Mouse (Mus musculus): ENCODE results near the gene B4galt2. TPM values are rescaled to one million over a fixed set of nuclear protein-coding genes. Genes with fewer than 3 reads are reported as not detected.

B4galt2 gene
- total and polyA plus RNA-seq, 2 experiments from 2014 or later, result 77.0 to 304 TPM

- Histone ChIP-seq H3K4me1 (ENCODE audit: insufficient read depth, low read length) (peaks cover 21% of the 10 kb centered on the region), H3K4me2 (ENCODE audit: low read depth, low read length) (no peak overlapping the region), H3K27me3 (ENCODE audit: insufficient read depth, low read length) (peaks cover 3% of the 10 kb centered on the region; the same call in 1 of the 2 replicates), H3K9ac (replicated peaks; ENCODE audit: low read length) (no peak overlapping the region), H3K27ac (no peak overlapping the region), H3K36me3 (ENCODE audit: insufficient read depth, low read length) (no peaks in the 10 kb centered on the region), H3K4me3 (ENCODE audit: low read length) (no peak overlapping the region), H3K9me3 (ENCODE audit: low read length) (no peaks in the 10 kb centered on the region)
- DNase-seq (ENCODE audit: low spot score), result no peak
- no peak for ATAC-seq
- no peak for TF ChIP-seq CTCF (IDR thresholded peaks at IDR 0.05; ENCODE audit: low read depth)
- 64% methylated on average over 6 of the region's 6 CpGs for WGBS
Measured at GRCm38 (mm10) chr4:117924916-117925315, 41.6 kb upstream of the B4galt2 start.

GRCm38 (mm10) chr4:117923450-117923849 is 40.2 kb upstream of the B4galt2 start:
- Histone ChIP-seq H3K4me3 (ENCODE audit: low read length) (no peak overlapping the region), H3K9ac (replicated peaks; ENCODE audit: low read length) (no peak overlapping the region), H3K27ac (no peak overlapping the region), H3K4me2 (ENCODE audit: low read depth, low read length) (no peak overlapping the region), H3K36me3 (ENCODE audit: insufficient read depth, low read length) (no peaks in the 10 kb centered on the region), H3K27me3 (ENCODE audit: insufficient read depth, low read length) (0 out of 2 replicates have a peak, but pooled peaks cover 3% of the 10 kb centered on the region), H3K4me1 (ENCODE audit: insufficient read depth, low read length) (peaks cover 10% of the 10 kb centered on the region; the same call in 1 of the 2 replicates), H3K9me3 (ENCODE audit: low read length) (no peaks in the 10 kb centered on the region)
- WGBS, result 25% methylated on average over 2 of the region's 2 CpGs
- no peak for TF ChIP-seq CTCF (IDR thresholded peaks at IDR 0.05; ENCODE audit: low read depth)
- DNase-seq (ENCODE audit: low spot score) (no peak), ATAC-seq (no peak)

DNA sequence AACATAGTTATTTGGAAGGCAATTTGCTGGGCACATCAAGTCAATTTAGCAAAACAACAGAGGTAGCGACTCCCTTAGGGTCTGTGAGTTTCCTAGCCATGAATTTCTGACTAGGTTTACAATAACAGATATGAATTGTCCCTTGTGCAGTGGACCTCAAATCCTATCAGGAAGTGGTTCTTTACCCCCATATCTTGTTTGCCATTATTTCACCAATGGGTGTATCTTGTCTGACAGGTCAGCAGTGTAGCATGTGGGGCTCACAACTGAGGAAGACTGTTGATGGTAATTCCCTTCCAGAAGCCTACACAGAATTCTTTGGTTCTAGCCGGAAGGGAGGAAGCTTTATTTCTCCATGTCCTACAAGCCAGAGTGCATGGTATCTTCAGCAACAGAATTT is 38.1 kb upstream of the B4galt2 start:
- no peak overlapping the region for H3K9ac ChIP-seq (replicated peaks; ENCODE audit: low read length)
- DNase-seq (ENCODE audit: low spot score), result no peak
- no peak overlapping the region for H3K4me3 ChIP-seq (ENCODE audit: low read length)
- H3K4me2 ChIP-seq (ENCODE audit: low read depth, low read length), result no peak overlapping the region
- TF ChIP-seq CTCF (IDR thresholded peaks at IDR 0.05; ENCODE audit: low read depth), result no peak
- WGBS, result 86% methylated on average over 2 of the region's 2 CpGs
- no peak for ATAC-seq
- 0 out of 2 replicates have a peak, but pooled peaks cover 1% of the 10 kb centered on the region for H3K4me1 ChIP-seq (ENCODE audit: insufficient read depth, low read length)
- no peaks in the 10 kb centered on the region for H3K9me3 ChIP-seq (ENCODE audit: low read length)
- H3K27me3 ChIP-seq (ENCODE audit: insufficient read depth, low read length), result no peaks in the 10 kb centered on the region
- H3K27ac ChIP-seq, result no peak overlapping the region
- H3K36me3 ChIP-seq (ENCODE audit: insufficient read depth, low read length), result no peaks in the 10 kb centered on the region

DNA sequence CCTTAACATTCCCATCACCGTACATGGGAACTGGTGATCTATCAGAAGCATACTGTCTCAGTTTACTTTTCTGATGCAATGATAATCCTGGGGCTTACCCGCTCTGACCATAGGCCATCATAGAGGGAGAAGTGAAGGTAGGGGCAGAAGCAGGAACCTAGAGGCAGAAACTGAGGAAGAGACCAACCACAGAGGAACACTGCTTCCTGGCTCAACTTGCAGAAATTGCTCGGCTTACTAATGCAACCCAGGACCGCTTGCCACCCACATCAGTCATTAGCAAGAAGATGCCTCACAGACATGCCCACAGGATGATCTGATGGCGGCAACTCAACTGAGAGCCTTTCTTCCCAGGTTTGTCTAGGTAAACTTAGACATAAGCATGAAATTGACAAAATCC is 35.5 kb upstream of the B4galt2 start:
- Histone ChIP-seq H3K27ac (no peak overlapping the region), H3K27me3 (ENCODE audit: insufficient read depth, low read length) (no peaks in the 10 kb centered on the region), H3K4me1 (ENCODE audit: insufficient read depth, low read length) (peaks cover 7% of the 10 kb centered on the region; the same call in 1 of the 2 replicates), H3K36me3 (ENCODE audit: insufficient read depth, low read length) (no peaks in the 10 kb centered on the region), H3K9me3 (ENCODE audit: low read length) (no peaks in the 10 kb centered on the region), H3K4me3 (ENCODE audit: low read length) (no peak overlapping the region), H3K9ac (replicated peaks; ENCODE audit: low read length) (no peak overlapping the region), H3K4me2 (ENCODE audit: low read depth, low read length) (no peak overlapping the region)
- WGBS, result 77% methylated on average over 5 of the region's 5 CpGs
- no peak for TF ChIP-seq CTCF (IDR thresholded peaks at IDR 0.05; ENCODE audit: low read depth)
- DNase-seq (ENCODE audit: low spot score) (no peak), ATAC-seq (no peak)

GRCm38 (mm10) chr4:117918261-117918660 is 35.0 kb upstream of the B4galt2 start:
- no peak for TF ChIP-seq CTCF (IDR thresholded peaks at IDR 0.05; ENCODE audit: low read depth)
- ATAC-seq, result no peak
- H3K4me1 ChIP-seq (ENCODE audit: insufficient read depth, low read length), result peaks cover 12% of the 10 kb centered on the region
- WGBS, result 38% methylated on average over 3 of the region's 3 CpGs
- no peaks in the 10 kb centered on the region for H3K27me3 ChIP-seq (ENCODE audit: insufficient read depth, low read length)
- H3K9me3 ChIP-seq (ENCODE audit: low read length), result no peaks in the 10 kb centered on the region
- DNase-seq (ENCODE audit: low spot score), result no peak
- H3K4me2 ChIP-seq (ENCODE audit: low read depth, low read length), result no peak overlapping the region
- no peaks in the 10 kb centered on the region for H3K36me3 ChIP-seq (ENCODE audit: insufficient read depth, low read length)
- H3K4me3 ChIP-seq (ENCODE audit: low read length), result no peak overlapping the region
- H3K27ac ChIP-seq, result no peak overlapping the region
- no peak overlapping the region for H3K9ac ChIP-seq (replicated peaks; ENCODE audit: low read length)

DNA sequence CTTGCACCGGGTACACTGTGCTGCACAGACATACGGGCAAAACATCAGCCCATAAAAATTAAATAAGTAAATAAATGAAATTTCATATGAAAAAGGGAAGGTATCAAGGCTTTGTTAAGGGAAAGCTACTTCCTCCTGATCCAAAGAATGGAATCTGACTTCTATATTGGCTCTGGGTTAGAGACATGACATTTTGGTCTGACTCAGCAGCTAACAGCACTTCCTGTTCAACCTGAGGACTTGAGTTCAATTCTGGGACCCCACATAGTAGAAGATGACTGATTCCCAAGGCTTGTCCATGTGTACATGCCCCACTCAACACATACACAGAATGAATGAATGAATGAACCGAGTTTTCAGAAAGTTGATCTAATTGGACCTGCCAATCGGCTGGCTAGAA is 34.6 kb upstream of the B4galt2 start:
- no peak for TF ChIP-seq CTCF (IDR thresholded peaks at IDR 0.05; ENCODE audit: low read depth)
- H3K4me3 ChIP-seq (ENCODE audit: low read length), result no peak overlapping the region
- no peak overlapping the region for H3K9ac ChIP-seq (replicated peaks; ENCODE audit: low read length)
- H3K4me2 ChIP-seq (ENCODE audit: low read depth, low read length), result no peak overlapping the region
- ATAC-seq (no peak), DNase-seq (ENCODE audit: low spot score) (no peak)
- H3K36me3 ChIP-seq (ENCODE audit: insufficient read depth, low read length), result no peaks in the 10 kb centered on the region
- H3K9me3 ChIP-seq (ENCODE audit: low read length), result no peaks in the 10 kb centered on the region
- no peaks in the 10 kb centered on the region for H3K27me3 ChIP-seq (ENCODE audit: insufficient read depth, low read length)
- 93% methylated on average over 4 of the region's 4 CpGs for WGBS
- H3K4me1 ChIP-seq (ENCODE audit: insufficient read depth, low read length), result peaks cover 17% of the 10 kb centered on the region
- no peak overlapping the region for H3K27ac ChIP-seq

DNA sequence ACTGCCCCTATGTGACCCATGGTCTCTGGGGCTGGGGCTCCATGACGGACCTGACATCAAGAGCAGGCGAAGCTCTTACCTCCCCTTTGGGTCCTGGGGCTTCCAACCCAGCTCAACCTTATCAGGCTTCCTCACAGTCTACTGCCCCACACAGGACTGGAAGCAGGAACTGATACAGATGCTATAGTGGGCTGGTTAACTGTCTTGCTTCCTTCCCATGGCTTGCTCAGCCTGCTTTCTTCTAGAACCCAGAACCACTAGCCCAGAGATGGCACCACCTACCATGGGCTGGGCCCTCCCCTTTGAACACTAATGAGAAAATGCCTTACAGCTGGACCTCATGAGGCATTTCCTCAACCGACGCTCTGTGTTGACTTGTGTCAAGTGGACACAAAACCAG is 34.1 kb upstream of the B4galt2 start:
- TF ChIP-seq CTCF (IDR thresholded peaks at IDR 0.05; ENCODE audit: low read depth), result no peak
- ATAC-seq (no peak), DNase-seq (ENCODE audit: low spot score) (no peak)
- WGBS, result 97% methylated on average over 4 of the region's 4 CpGs
- Histone ChIP-seq H3K4me2 (ENCODE audit: low read depth, low read length) (no peak overlapping the region), H3K9me3 (ENCODE audit: low read length) (no peaks in the 10 kb centered on the region), H3K4me3 (ENCODE audit: low read length) (no peak overlapping the region), H3K9ac (replicated peaks; ENCODE audit: low read length) (no peak overlapping the region), H3K27ac (no peak overlapping the region), H3K36me3 (ENCODE audit: insufficient read depth, low read length) (no peaks in the 10 kb centered on the region), H3K4me1 (ENCODE audit: insufficient read depth, low read length) (peaks cover 21% of the 10 kb centered on the region), H3K27me3 (ENCODE audit: insufficient read depth, low read length) (no peaks in the 10 kb centered on the region)

All from hindbrain, postnatal 0 days (tissue).